Mouse (Mus musculus) skeletal muscle tissue, adult 2 months (tissue): ENCODE measurements around the gene Slc44a5.
A peak's percentile ranks its signal among the peaks of the same experiment; 100 is the strongest.

Source experiments
- DNase-seq: peaks from one replicate; pipeline ENCODE4 v3.0.0-alpha.2; 2012; ENCODE audit warnings: low read depth, low spot score

The Slc44a5 gene

GRCm38 (mm10) chr3:154171881-154172592, 198.8 kb downstream of the Slc44a5 start:
- no peak for DNase-seq

GRCm38 (mm10) chr3:154172593-154172965, 199.3 kb downstream of the Slc44a5 start:
- no peak for DNase-seq

DNA sequence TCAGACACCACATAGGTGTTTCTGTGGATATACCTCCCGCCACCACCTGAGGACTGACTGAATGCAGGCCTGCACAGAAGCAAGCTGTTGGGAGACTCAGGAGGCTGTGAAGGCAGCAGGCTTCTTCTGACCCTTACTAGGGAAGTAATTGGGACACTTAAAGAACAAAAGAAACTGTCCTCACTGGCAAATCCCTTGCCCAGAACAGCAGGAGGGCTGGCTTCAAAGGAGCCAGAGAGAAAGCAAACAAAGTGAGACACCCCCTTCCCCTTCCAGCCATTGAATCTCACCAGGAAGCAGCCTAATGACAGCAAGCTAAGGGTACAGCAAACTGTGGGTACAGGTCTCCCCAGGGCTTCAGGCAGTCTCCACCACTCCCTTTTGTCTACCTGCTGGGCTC, 200.3 kb downstream of the Slc44a5 start:
- no peak for DNase-seq

DNA sequence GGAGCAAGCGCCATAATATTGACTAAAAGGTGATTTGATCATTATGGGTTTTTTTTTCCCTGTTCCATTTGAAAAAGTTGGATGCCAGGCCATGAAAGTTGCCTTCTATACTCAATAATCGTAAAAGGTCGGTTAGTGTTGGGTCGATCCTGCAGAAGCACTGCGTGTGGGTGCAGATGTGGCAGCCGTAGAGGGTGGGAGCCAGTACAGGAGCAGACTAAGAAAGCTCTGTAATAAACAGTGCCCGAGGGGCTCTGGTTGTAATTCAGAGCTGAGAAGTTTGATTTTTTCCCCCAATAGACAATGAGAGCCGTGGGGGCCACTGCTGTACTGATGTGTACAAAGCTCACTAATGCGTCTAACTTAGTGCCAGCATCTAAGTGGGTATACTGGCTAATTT, 200.8 kb downstream of the Slc44a5 start:
- no peak for DNase-seq

- DNase-seq = no peak
Measured at GRCm38 (mm10) chr3:154174766-154175165, 201.5 kb downstream of the Slc44a5 start.

DNA sequence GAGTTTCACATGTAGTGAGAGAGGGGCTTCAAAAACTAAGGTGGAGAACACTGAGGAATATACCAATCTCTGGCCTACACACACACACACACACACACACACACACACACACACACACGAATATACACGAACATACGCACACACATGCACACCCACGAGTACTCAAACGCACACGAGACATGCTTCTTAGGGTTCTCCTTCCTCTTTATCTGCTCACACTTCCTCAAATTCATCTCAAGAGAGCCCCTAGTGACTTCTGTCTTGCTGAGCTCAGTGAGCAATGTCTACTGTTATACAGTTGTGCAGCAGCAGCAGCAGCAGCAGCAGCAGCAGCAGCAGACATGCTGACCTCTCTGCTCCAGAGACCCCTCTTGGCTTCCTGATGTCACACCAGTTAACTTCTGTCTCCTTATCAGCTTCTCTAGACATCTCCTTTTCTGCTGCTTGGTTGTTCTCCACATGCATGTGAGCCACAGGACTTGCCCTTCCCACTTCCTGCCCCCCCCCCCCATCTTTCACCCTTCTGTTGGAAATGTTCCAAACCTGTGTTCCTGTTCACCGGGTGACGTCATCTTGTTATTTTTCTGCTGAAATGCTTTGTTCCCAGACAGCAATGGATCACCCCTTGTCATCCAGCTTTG, 204.5 kb downstream of the Slc44a5 start:
- DNase-seq = no peak

DNA sequence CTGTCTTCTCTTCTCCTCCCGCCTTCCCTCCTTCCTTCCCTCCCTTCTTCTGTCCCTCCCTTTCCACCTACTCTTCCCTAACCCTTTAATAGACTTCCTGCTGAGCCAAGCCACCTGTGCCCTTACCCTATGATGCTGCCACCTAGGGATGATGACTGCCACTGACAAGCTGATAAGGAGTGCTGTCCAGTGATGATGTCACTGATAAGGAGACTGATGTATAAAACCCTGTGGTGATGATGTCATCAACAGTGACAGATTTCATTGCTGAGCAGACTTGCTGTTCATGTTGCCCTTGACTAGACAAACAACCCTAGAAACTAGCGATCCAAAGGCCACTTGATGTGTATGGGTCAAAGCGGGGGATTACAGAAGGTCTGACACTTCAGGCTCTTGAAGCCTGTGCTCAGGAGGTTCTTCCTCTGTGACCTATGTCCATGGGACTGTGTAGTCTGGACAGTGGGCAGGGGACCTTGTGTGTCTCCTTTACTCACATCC, 206.2 kb downstream of the Slc44a5 start:
- DNase-seq = no peak

DNA sequence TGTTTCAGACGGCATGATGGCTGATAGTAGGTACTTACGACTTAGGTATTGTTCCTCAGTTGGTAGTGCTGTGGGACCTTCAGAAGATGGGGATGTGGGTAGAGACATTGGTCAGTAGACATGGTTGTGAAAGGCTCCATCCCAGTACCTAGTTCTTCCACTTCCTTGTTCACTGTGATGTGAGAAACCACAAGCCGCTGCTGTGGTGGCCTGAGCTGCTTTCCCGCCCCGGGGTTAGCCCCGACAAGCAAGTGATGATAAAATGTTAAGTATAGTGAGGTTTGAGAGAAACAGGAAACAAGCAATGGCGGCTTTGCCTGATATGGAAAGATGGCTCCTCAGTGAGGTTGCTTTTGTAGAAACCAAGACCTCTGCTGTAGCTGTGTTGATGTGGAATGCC, 209.8 kb downstream of the Slc44a5 start:
- no peak for DNase-seq

DNA sequence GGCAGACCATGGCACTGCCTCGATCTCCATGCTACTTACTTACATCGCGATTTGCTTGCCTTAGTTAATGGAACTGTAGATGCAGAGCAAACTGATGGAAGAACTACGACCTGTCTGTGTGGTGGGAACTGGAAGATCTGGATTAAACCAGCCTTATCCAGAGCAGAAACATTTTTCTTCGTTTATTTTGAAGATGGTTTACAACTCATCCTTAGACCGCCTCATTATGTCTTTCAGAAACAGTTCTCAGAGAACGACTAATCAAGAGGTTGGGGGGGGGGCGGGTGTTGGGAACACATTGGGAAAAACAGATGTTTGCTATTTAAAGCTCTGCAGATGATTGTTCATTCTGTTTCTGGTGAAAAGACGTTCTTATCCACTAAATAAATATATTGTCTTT, 210.7 kb downstream of the Slc44a5 start:
- no peak for DNase-seq

DNA sequence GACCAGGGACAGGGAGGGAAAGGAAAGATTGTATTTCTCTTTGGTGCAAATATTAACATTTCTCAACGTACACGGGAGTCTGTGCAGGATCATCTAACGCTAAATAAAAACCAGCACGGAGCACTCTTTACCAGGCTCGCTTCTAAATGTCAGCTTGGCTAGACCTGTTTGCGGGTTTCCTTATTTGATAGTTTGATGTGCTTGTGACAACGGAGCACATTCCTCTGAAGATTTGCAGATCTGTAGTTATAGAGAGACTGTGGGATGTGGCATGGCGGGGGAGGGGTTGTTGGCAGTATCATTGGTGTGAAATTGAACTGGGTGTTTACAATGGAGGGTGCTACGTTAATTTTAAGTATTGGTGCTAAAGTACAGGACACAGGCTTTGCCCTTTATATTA, 215.4 kb downstream of the Slc44a5 start:
- DNase-seq = no peak

- no peak for DNase-seq
Measured at GRCm38 (mm10) chr3:154192328-154193030, 219.2 kb downstream of the Slc44a5 start.

GRCm38 (mm10) chr3:154193189-154193840, 220.1 kb downstream of the Slc44a5 start:
- DNase-seq = no peak

- no peak for DNase-seq
Measured at GRCm38 (mm10) chr3:154200422-154200828, 227.2 kb downstream of the Slc44a5 start.

DNA sequence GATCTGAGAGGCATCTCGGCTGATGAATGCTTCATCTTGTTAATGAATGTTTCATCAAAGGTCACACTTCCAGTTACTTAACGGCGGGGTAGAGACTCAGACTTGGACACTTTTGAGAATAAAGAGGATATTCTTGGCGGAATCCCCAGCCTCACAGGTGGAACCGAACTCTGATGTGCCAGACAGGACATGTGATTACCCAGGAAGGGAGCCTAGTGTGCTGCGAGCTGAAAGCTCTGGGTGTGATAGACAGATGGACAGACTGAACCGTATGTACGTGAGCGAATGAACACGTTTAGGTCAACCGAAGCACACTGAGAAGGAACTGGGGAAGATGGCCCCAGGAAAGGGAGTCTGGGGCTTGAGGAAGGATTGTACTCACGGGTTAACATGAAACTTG, 228.6 kb downstream of the Slc44a5 start:
- no peak for DNase-seq

GRCm38 (mm10) chr3:154202383-154202782, 229.1 kb downstream of the Slc44a5 start:
- DNase-seq = peak; percentile 16

DNA sequence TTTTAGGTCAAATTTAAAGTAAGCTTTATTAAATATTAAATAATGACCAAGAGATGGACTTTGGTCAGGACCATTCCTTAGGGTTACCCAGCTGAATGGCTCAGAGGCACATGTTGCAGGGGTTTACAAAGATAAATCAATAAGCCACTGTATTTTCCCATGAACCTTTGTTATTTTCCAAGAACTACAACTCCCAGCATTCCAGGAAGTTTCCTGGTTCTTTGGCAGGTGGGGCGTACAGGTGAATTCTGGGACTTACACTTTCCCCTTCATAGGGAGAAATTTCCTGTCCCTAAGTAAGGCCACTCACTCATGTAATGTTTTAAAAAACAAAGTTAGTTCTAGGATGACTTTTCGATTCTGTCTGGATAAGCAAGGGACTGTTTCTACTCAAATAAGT, 235.2 kb downstream of the Slc44a5 start:
- no peak for DNase-seq

DNA sequence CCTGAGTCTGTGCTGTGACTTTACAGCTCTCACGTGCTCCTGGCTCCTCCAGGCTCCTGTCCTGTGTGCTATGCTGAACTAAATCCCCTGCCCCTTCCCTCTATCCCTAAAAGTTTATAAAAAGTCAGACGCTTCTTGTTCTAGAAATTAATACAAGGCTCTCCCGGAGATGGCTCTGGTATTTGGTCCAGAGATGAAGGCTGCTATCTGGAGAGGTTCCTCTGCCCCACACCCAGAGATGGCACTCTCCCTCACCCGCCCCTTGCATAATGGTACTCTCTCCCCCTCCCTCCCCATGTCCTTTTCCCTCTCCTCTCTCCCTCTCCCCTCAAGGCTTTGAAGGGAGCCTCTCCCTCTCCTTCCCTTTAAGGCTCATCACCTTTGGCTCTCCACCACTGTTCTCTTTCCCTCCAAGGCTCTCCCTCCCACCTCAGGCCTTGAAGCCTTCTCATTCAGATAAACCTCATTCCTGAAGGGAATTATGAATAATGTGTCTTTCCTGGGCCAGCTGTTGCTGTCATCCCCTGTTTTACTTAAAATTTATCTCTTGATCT, 236.0 kb downstream of the Slc44a5 start:
- no peak for DNase-seq

DNA sequence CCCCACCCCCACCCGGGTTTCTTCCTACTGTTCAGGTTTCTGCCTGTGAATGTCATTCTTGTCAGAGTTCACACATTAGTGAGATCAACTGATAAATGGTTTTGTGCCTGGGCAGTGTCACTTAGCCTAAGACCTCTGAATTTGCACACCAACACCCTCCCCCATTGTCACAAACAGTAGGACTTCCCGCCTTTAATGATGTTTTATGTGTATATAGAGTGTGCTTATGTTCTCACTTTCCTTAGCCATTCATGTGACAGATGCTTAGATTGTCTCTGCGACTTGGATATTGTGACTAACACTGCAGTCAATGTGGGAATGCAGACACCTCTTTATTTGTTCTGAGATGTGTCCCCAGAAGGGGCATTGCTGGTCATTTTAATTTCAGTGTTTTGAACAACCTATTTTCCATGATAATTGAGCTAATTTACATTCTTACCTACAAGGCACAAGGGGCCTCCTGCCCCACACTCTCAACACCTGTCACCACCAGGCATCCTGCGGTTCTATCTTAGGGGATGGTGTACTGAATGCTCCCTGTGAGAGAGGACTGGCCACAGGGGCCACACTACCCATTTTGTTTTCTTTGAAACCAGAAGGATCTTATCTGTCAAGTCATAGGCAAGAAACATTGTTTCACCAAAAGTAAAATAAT, 236.7 kb downstream of the Slc44a5 start:
- DNase-seq = no peak

DNA sequence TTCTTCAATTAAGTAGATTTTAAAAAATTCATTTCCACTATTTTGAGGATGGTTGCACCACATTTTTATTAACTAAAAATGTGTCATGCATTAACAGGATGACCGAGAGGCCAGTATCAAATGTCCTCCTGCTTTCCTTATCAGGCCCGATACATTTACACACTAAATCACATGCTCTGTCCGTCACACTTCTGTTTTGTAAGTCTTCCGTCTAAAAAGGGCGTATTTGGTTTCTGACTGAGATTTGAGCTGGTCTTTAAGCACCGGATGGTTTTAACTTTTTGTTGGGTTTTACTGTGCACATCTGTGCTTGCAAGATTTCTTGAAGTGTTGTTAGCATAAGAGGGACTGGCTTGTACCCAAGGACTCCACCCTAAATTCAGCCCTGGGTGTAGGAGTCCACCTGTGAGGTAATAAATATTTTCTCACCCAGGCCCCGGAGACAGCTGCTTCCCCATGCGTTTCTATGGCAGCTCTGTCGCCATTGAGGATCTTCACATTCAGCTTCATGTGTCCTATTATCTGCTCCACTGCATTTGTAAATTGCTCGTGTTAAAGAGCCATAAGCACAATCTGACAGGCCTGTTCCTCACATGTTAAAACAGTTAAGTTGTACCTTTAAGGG, 237.3 kb downstream of the Slc44a5 start:
- no peak for DNase-seq

- DNase-seq = no peak
Measured at GRCm38 (mm10) chr3:154212551-154212950, 239.3 kb downstream of the Slc44a5 start.

- DNase-seq = no peak
Measured at GRCm38 (mm10) chr3:154215309-154215708, 242.1 kb downstream of the Slc44a5 start.
